Mouse (Mus musculus): ENCODE data around the gene Rtp4. TPM values are rescaled to one million over a fixed set of nuclear protein-coding genes. Genes with fewer than 3 reads are reported as not detected.

The Rtp4 gene
- total RNA-seq, 2 experiments from 2014 or later: 7.9 to 40.5 TPM

Other genes starting within 250 kb of the Rtp4 start
- gene Rtp1, start 91.2 kb upstream of the Rtp4 start, total RNA-seq (2015; ENCODE audit: low replicate concordance): not detected in 2 replicates
- not detected in 2 replicates for gene Rtp1, start 91.2 kb upstream of the Rtp4 start, total RNA-seq (2017; ENCODE audit: low replicate concordance)
- not detected in 2 replicates for gene Masp1, start 524 bp downstream of the Rtp4 start, total RNA-seq (2015; ENCODE audit: low replicate concordance)
- gene Masp1, start 524 bp downstream of the Rtp4 start, total RNA-seq (2017; ENCODE audit: low replicate concordance): not detected in 2 replicates